Mouse (Mus musculus) ES-Bruce4 (cell line): ENCODE results near the gene Vat1.

Experiments used
- CTCF ChIP-seq: IDR thresholded peaks from one replicate; pipeline ENCODE4 v1.8.1; 2011; ENCODE audit warnings: low read depth, low read length
- POLR2A ChIP-seq: IDR thresholded peaks from one replicate; pipeline ENCODE4 v1.8.1; 2011; ENCODE audit warnings: low read length; ENCODE audit not compliant: insufficient read depth

GRCm38 (mm10) chr11:101486126-101486525 is 20.1 kb upstream of the Vat1 start:
- TF ChIP-seq CTCF: no peak
- TF ChIP-seq POLR2A: no peak
